Mouse (Mus musculus): Measurements from ENCODE around the gene Slc25a34. TPM values are rescaled to one million over a fixed set of nuclear protein-coding genes. Genes with fewer than 3 reads are reported as not detected.

The Slc25a34 gene
- total RNA-seq, 4 experiments from 2014 or later = 1.3 to 5.1 (median 2.6) TPM

- no peak for DNase-seq
Measured at GRCm38 (mm10) chr4:141617863-141618564, 5.6 kb downstream of the Slc25a34 start.

GRCm38 (mm10) chr4:141617299-141617698, 6.3 kb downstream of the Slc25a34 start:
- DNase-seq = peak; percentile 53

- no peak for DNase-seq
Measured at GRCm38 (mm10) chr4:141616811-141617210, 6.8 kb downstream of the Slc25a34 start.

GRCm38 (mm10) chr4:141614946-141615345, 8.7 kb downstream of the Slc25a34 start:
- no peak for DNase-seq

- no peak for DNase-seq
Measured at GRCm38 (mm10) chr4:141609538-141609937, 14.1 kb downstream of the Slc25a34 start.

- DNase-seq = peak; percentile 72
Measured at GRCm38 (mm10) chr4:141605861-141606260, 17.8 kb downstream of the Slc25a34 start, which contains the start of gene Fblim1. Gene Fblim1 (minus strand): TSS chr4:141606096.

- no peak for DNase-seq
Measured at GRCm38 (mm10) chr4:141605421-141605820, 18.2 kb downstream of the Slc25a34 start.

- DNase-seq = no peak
Measured at GRCm38 (mm10) chr4:141604493-141604892, 19.1 kb downstream of the Slc25a34 start.

- DNase-seq = no peak
Measured at GRCm38 (mm10) chr4:141603921-141604320, 19.7 kb downstream of the Slc25a34 start.

GRCm38 (mm10) chr4:141602523-141603223, 20.9 kb downstream of the Slc25a34 start:
- no peak for DNase-seq

GRCm38 (mm10) chr4:141601148-141601862, 22.3 kb downstream of the Slc25a34 start:
- DNase-seq = no peak

GRCm38 (mm10) chr4:141600364-141600763, 23.3 kb downstream of the Slc25a34 start:
- DNase-seq = no peak

GRCm38 (mm10) chr4:141599251-141600141, 24.1 kb downstream of the Slc25a34 start:
- no peak for DNase-seq

GRCm38 (mm10) chr4:141598894-141599250, 24.7 kb downstream of the Slc25a34 start:
- DNase-seq = no peak

GRCm38 (mm10) chr4:141598199-141598893, 25.3 kb downstream of the Slc25a34 start:
- DNase-seq = no peak

GRCm38 (mm10) chr4:141596700-141597328, 26.8 kb downstream of the Slc25a34 start:
- no peak for DNase-seq

GRCm38 (mm10) chr4:141595605-141596268, 27.9 kb downstream of the Slc25a34 start:
- DNase-seq = no peak

- no peak for DNase-seq
Measured at GRCm38 (mm10) chr4:141595138-141595537, 28.5 kb downstream of the Slc25a34 start.

- DNase-seq = no peak
Measured at GRCm38 (mm10) chr4:141591547-141591946, 32.1 kb downstream of the Slc25a34 start.

GRCm38 (mm10) chr4:141583919-141584318, 39.7 kb downstream of the Slc25a34 start:
- DNase-seq = no peak

Measured in adrenal gland, adult 8-10 months (tissue).